Mouse (Mus musculus): ENCODE results near the gene 4930402H24Rik. TPM values are rescaled to one million over a fixed set of nuclear protein-coding genes. Genes with fewer than 3 reads are reported as not detected.

4930402H24Rik gene
- 67.6 and 71.0 TPM in 2 replicates for polyA plus RNA-seq (2012; rRNA removed)

DNA sequence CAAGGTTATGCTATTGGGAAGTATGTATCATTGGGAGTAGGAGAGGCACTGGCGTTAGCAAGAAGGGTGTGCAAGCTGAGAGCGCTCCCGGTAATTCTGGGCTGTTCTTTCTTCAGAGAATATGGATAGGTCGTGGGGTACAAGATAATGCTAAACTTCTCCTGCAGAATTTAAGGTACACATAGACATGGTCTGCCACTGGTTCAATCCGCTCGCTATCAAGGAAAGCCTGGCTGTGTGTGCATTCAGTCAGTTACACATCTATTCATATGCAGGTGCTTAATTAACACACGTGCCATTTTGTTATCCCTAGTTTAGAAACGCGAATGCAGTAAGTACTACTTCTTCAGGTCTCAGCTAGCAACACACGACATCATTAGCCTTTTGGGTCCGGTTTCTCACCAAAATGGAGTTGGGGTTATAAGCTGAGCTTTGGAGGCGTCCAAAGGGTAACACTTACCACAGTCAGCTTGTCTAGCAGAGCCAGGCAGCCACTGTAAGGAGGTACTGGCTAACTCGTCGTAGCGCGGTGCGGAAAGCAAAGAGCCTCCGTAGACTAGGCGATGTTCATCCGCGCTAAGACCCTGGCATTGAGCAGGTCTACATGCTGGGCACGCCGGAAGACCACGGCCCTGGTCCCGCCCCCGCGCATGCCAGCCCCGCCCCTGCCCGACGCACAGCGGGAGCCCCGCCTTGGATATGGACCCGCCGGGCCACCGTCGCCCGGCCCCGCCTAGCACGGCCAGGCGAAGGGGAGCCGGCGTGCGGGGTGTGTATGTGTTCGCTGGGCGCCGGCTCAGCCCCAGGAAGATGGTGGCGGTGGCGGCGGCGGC, at the start of gene 4930402H24Rik, which contains the start of gene Atrn:
Gene 4930402H24Rik, minus strand, starts transcription at position 656 of the 833 bp plus-strand sequence.
Gene Atrn, plus strand, starts transcription at position 745 of the 833 bp plus-strand sequence.

DNA sequence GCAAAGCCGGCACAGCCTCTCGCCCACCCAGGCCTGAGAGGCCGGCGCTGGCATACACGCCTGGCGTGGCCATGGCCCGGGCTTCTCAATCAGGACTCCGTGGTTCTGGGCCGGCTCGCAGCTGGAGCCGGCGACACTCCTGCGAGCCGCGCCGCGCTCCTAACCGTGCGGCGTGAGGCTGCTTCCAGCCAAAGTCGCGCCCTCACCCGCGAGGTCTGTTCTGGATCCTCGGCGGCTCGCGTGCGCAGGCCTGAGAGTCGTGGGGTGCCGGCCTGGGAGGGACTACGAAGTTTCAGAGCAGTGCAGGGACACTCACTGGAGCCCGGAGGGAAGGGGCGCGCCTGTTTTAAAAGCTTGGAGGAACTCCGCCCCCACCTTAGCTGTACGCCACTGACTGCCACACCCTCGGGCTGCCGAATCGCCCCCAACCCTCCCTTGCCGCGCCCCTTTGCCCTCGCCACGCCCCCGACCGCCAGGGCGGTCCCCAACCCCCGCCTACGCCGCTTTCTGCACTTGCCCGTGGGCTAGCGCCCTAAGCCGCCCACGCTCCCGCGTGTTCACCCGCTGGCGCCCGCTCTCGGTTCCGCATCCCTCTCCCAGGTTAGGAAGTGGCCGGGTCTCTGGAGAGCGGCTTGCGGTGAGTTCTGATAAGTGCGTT, 208.9 kb downstream of the 4930402H24Rik start, which contains the start of gene Slc4a11:
Gene Slc4a11, minus strand, starts transcription at position 367 of the 658 bp plus-strand sequence.

DNA sequence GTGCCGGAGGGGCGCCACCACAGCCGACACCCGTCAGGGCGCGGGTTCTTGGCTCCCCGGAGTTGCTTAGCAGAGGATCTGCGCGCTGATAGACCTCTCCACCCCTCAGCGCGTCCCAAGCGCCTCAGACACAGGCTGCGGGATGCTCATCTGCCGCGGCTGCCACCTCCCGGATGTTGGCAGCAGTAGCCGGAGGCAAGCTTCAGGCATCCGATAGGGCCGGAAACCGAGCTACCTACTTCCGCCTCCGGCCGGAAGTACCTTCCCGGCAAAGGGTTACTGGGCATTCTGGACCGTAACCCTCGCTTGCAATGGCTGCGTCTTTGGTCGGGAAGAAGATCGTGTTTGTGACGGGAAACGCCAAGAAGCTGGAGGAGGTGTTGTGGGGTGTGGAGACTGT, 238.6 kb downstream of the 4930402H24Rik start, which contains the start of gene Itpa:
Gene Itpa, plus strand, starts transcription at position 52 of the 400 bp plus-strand sequence.

DNA sequence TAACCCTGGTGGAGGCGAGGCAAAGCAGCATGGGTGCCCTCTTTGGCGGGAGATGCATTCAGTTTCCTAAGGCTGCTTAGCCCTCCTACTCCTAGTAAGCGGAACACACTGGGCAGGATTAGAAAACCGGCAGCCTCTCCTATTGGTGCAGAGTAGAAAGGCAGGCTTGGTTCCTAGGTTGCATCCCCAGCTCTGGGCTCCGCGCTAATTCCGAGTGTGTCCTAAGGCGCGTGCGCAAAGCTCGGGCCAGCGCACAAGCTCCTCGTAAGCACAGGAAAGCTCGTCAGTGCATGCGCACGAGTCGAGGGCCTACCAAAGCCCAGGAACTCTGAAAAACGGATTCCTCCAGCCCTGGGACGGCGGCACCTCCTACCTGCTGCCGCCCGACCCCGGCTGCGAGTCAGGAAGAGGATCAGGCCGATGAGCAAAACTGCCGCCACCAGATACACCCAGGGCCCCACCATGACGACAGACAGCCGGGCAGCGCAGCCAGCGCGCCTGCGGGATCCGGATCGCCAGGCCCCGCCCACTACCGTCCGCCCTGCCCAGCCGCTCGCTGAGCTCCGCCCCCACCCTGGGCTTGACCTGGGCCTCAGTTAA, 242.0 kb downstream of the 4930402H24Rik start, which contains the start of gene Ddrgk1:
Gene Ddrgk1, minus strand, starts transcription at position 558 of the 600 bp plus-strand sequence.

Other genes with a start within 250 kb of the 4930402H24Rik start
- gene Ddrgk1, start 241.7 kb downstream of the 4930402H24Rik start, polyA plus RNA-seq (2012; rRNA removed): 59.0 and 60.2 TPM in 2 replicates
- gene Itpa, start 238.8 kb downstream of the 4930402H24Rik start, polyA plus RNA-seq (2012; rRNA removed): 94.1 and 106 TPM in 2 replicates
- 2.5 and 2.6 TPM in 2 replicates for gene Slc4a11, start 208.9 kb downstream of the 4930402H24Rik start, polyA plus RNA-seq (2012; rRNA removed)
- gene Atrn, start 89 bp upstream of the 4930402H24Rik start, polyA plus RNA-seq (2012; rRNA removed): 25.7 and 26.7 TPM in 2 replicates
- 39.2 and 43.6 TPM in 2 replicates for gene Gfra4, start 136.7 kb upstream of the 4930402H24Rik start, polyA plus RNA-seq (2012; rRNA removed)
- 5.6 and 16.2 TPM in 2 replicates for gene Adam33, start 157.4 kb upstream of the 4930402H24Rik start, polyA plus RNA-seq (2012; rRNA removed)
- 0.53 and 0.72 TPM in 2 replicates for gene Siglec1, start 180.4 kb upstream of the 4930402H24Rik start, polyA plus RNA-seq (2012; rRNA removed)
- 9.1 and 15.7 TPM in 2 replicates for gene Hspa12b, start 220.9 kb upstream of the 4930402H24Rik start, polyA plus RNA-seq (2012; rRNA removed)
- gene Gm11037, start 227.1 kb upstream of the 4930402H24Rik start, polyA plus RNA-seq (2012; rRNA removed): not detected in 2 replicates